Mouse (Mus musculus): ENCODE measurements at regions not wholly inside any gene's neighbourhood (a gene's known extent, or its start where the extent isn't known, plus 50 kb on each side); places are given as distances from the start of the nearest gene placed in this dataset.

- ATAC-seq (replicated peaks; ENCODE audit: low read depth, poor library complexity, severe bottlenecking) = no peak
Observed at GRCm38 (mm10) chr5:146684429-146684828, 99.4 kb upstream of the Gpr12 start.

GRCm38 (mm10) chr5:146683554-146683953 lies 98.5 kb upstream of the Gpr12 start:
- ATAC-seq (replicated peaks; ENCODE audit: low read depth, poor library complexity, severe bottlenecking) = no peak

- no peak for ATAC-seq (replicated peaks; ENCODE audit: low read depth, poor library complexity, severe bottlenecking)
Observed at GRCm38 (mm10) chr5:146682893-146683292, 97.9 kb upstream of the Gpr12 start.

- ATAC-seq (replicated peaks; ENCODE audit: low read depth, poor library complexity, severe bottlenecking) = peak; percentile 78
Observed at GRCm38 (mm10) chr5:146681512-146681911, 96.5 kb upstream of the Gpr12 start.

- ATAC-seq (replicated peaks; ENCODE audit: low read depth, poor library complexity, severe bottlenecking) = no peak
Observed at GRCm38 (mm10) chr5:146679198-146679681, 94.2 kb upstream of the Gpr12 start.

- ATAC-seq (replicated peaks; ENCODE audit: low read depth, poor library complexity, severe bottlenecking) = no peak
Observed at GRCm38 (mm10) chr5:146678775-146679170, 93.7 kb upstream of the Gpr12 start.

- ATAC-seq (replicated peaks; ENCODE audit: low read depth, poor library complexity, severe bottlenecking) = no peak
Observed at GRCm38 (mm10) chr5:146678049-146678774, 93.2 kb upstream of the Gpr12 start.

GRCm38 (mm10) chr5:146677151-146677515 lies 92.1 kb upstream of the Gpr12 start:
- no peak for ATAC-seq (replicated peaks; ENCODE audit: low read depth, poor library complexity, severe bottlenecking)

GRCm38 (mm10) chr5:146676470-146677150 lies 91.6 kb upstream of the Gpr12 start:
- ATAC-seq (replicated peaks; ENCODE audit: low read depth, poor library complexity, severe bottlenecking) = peak; percentile 82

- peak; percentile 6 for ATAC-seq (replicated peaks; ENCODE audit: low read depth, poor library complexity, severe bottlenecking)
Observed at GRCm38 (mm10) chr5:146675887-146676277, 90.8 kb upstream of the Gpr12 start.

GRCm38 (mm10) chr5:146675006-146675886 lies 90.2 kb upstream of the Gpr12 start:
- peak; percentile 71 for ATAC-seq (replicated peaks; ENCODE audit: low read depth, poor library complexity, severe bottlenecking)

GRCm38 (mm10) chr5:146661751-146662150 lies 76.7 kb upstream of the Gpr12 start:
- ATAC-seq (replicated peaks; ENCODE audit: low read depth, poor library complexity, severe bottlenecking) = no peak

- ATAC-seq (replicated peaks; ENCODE audit: low read depth, poor library complexity, severe bottlenecking) = no peak
Observed at GRCm38 (mm10) chr5:146657228-146657627, 72.2 kb upstream of the Gpr12 start.

- ATAC-seq (replicated peaks; ENCODE audit: low read depth, poor library complexity, severe bottlenecking) = peak; percentile 91
Observed at GRCm38 (mm10) chr5:146655394-146655793, 70.4 kb upstream of the Gpr12 start.

- no peak for ATAC-seq (replicated peaks; ENCODE audit: low read depth, poor library complexity, severe bottlenecking)
Observed at GRCm38 (mm10) chr5:146653686-146654450, 68.8 kb upstream of the Gpr12 start.

- peak; percentile 19; the same call in 1 of the 2 replicates for ATAC-seq (replicated peaks; ENCODE audit: low read depth, poor library complexity, severe bottlenecking)
Observed at GRCm38 (mm10) chr5:146652874-146653273, 67.8 kb upstream of the Gpr12 start.

GRCm38 (mm10) chr5:146648519-146649060 lies 63.6 kb upstream of the Gpr12 start:
- no peak for ATAC-seq (replicated peaks; ENCODE audit: low read depth, poor library complexity, severe bottlenecking)

GRCm38 (mm10) chr5:146647628-146648380 lies 62.8 kb upstream of the Gpr12 start:
- no peak for ATAC-seq (replicated peaks; ENCODE audit: low read depth, poor library complexity, severe bottlenecking)

- ATAC-seq (replicated peaks; ENCODE audit: low read depth, poor library complexity, severe bottlenecking) = peak; percentile 94
Observed at GRCm38 (mm10) chr5:146644499-146644898, 59.5 kb upstream of the Gpr12 start.
